Mouse (Mus musculus) heart, embryonic 12.5 days (tissue): ENCODE results near the gene Gm11492. TPM values are rescaled to one million over a fixed set of nuclear protein-coding genes. Genes with fewer than 3 reads are reported as not detected.

ENCODE experiments used
- ATAC-seq: fragments of 200-750 bp; cut with Nextera tagmentation; 2 replicates; pipeline ENCODE4 v1.8.0; 2017; ENCODE audit warnings: moderate TSS enrichment, moderate library complexity; ENCODE audit not compliant: insufficient number of reproducible peaks, low FRiP score
- H3K27ac ChIP-seq: fragments of 300-500 bp; sonication (generic); 2 replicates; pipeline ENCODE4 v1.5.1; 2016; ENCODE audit warnings: mild to moderate bottlenecking, moderate library complexity; ENCODE audit not compliant: poor library complexity, severe bottlenecking
- H3K27me3 ChIP-seq: fragments of 300-500 bp; sonication (generic); replicated peaks from 2 replicates; pipeline ENCODE4 v1.6.1; 2016; ENCODE audit warnings: mild to moderate bottlenecking, moderate library complexity
- H3K36me3 ChIP-seq: fragments of 300-500 bp; sonication (generic); 2 replicates; pipeline ENCODE4 v1.6.1; 2016; ENCODE audit warnings: mild to moderate bottlenecking, moderate library complexity
- H3K4me1 ChIP-seq: fragments of 300-500 bp; sonication (generic); replicated peaks from 2 replicates; pipeline ENCODE4 v1.6.1; 2016; ENCODE audit warnings: mild to moderate bottlenecking
- H3K4me2 ChIP-seq: fragments of 300-500 bp; sonication (generic); 2 replicates; pipeline ENCODE4 v1.6.1; 2016; ENCODE audit warnings: mild to moderate bottlenecking, moderate library complexity
- H3K4me3 ChIP-seq: fragments of 300-500 bp; sonication (generic); 2 replicates; pipeline ENCODE4 v1.5.1; 2016; ENCODE audit warnings: mild to moderate bottlenecking
- H3K9ac ChIP-seq: fragments of 300-500 bp; sonication (generic); 2 replicates; pipeline ENCODE4 v1.6.1; 2016; ENCODE audit warnings: mild to moderate bottlenecking, moderate library complexity
- H3K9me3 ChIP-seq: fragments of 300-500 bp; sonication (generic); replicated peaks from 2 replicates; pipeline ENCODE4 v1.6.1; 2016; ENCODE audit warnings: mild to moderate bottlenecking, moderate library complexity
- WGBS: fragments of 180-500 bp; shearing (Covaris S2); methylation state at CpG from one replicate; pipeline ENCODE4 v1.1.7; 2016; 5-methylcytosine and 5-hydroxymethylcytosine counted together
- polyA plus RNA-seq: library from polyadenylated mRNA; unstranded; fragments of >200 nt; fragmentation: Nextera tagmentation; extraction: Ambion mirVana; gene quantifications from 2 replicates; pipeline ENCODE4 v1.2.1, GENCODE M21; 2016

The Gm11492 gene
- polyA plus RNA-seq, 1 experiment from 2014 or later = not detected

GRCm38 (mm10) chr11:87603571-87603970 lies 37.1 kb downstream of the Gm11492 start:
- 96% methylated on average over 2 of the region's 2 CpGs for WGBS
- no peak for ATAC-seq
- Histone ChIP-seq H3K4me2 (no peak overlapping the region), H3K4me1 (no peaks in the 10 kb centered on the region), H3K9me3 (no peaks in the 10 kb centered on the region), H3K9ac (no peak overlapping the region), H3K27ac (no peak overlapping the region), H3K27me3 (no peaks in the 10 kb centered on the region), H3K4me3 (no peak overlapping the region), H3K36me3 (peaks cover 98% of the 10 kb centered on the region)

- no peak for ATAC-seq
- 87% methylated on average over 7 of the region's 7 CpGs for WGBS
- H3K4me3 ChIP-seq = no peak overlapping the region
Measured at GRCm38 (mm10) chr11:87609264-87609663, 42.8 kb downstream of the Gm11492 start.

GRCm38 (mm10) chr11:87611547-87611946 lies 45.1 kb downstream of the Gm11492 start:
- Histone ChIP-seq H3K4me1 (no peaks in the 10 kb centered on the region), H3K4me3 (no peak overlapping the region), H3K9me3 (no peaks in the 10 kb centered on the region), H3K9ac (no peak overlapping the region), H3K27ac (no peak overlapping the region), H3K36me3 (peaks cover 95% of the 10 kb centered on the region), H3K4me2 (no peak overlapping the region), H3K27me3 (no peaks in the 10 kb centered on the region)
- WGBS = 92% methylated on average over 9 of the region's 9 CpGs
- ATAC-seq = no peak

More at GRCm38 (mm10) chr11:87609264-87609663, 42.8 kb downstream of the Gm11492 start:
- no peak overlapping the region for H3K9ac ChIP-seq
- no peaks in the 10 kb centered on the region for H3K9me3 ChIP-seq
- no peak overlapping the region for H3K27ac ChIP-seq
- no peaks in the 10 kb centered on the region for H3K27me3 ChIP-seq
- H3K4me2 ChIP-seq = no peak overlapping the region
- peaks cover 96% of the 10 kb centered on the region for H3K36me3 ChIP-seq
- H3K4me1 ChIP-seq = no peaks in the 10 kb centered on the region

DNA sequence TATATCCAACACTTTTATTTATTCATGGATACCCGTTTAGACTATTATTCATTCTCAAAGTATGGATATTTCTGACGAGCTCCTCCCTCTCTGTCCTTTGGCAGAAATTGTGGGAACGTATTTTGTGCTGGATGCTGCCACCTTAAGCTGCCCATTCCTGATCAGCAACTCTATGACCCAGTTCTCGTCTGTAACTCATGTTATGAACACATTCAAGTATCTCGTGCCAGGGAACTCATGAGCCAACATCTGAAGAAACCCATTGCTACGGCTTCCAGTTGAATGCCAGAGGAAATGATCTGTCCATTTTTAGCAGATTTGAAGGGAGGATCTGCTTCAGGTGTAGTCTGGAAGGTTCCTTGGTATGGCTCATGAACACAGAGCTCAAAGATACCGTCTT lies 47.5 kb downstream of the Gm11492 start:
- no peaks in the 10 kb centered on the region for H3K27me3 ChIP-seq
- no peak overlapping the region for H3K4me2 ChIP-seq
- 87% methylated on average over 7 of the region's 7 CpGs for WGBS
- H3K27ac ChIP-seq = no peak overlapping the region
- H3K36me3 ChIP-seq = peaks cover 96% of the 10 kb centered on the region
- no peak for ATAC-seq
- no peak overlapping the region for H3K4me3 ChIP-seq
- peaks cover 9% of the 10 kb centered on the region; the same call in 1 of the 2 replicates for H3K9me3 ChIP-seq
- H3K4me1 ChIP-seq = 0 out of 2 replicates have a peak, but pooled peaks cover 2% of the 10 kb centered on the region
- H3K9ac ChIP-seq = no peak overlapping the region

DNA sequence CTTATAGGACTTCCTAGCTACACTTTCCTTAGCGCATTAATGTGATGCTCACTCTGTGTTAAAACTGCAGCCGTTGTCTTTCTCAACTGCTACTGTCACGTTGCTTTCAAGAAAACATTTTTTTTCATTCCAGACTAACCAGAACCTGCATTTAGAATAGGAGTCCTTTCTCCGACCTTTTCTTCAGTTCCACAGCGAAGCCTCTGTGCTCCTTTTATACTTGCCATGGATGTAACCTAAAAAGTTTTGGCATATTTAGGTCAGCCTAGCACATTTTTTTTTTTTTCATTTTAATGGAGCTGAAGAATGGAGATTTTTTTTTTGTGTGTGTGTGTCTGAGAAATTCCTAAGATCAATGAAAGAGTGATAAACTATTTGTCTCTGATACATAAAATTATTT lies 49.1 kb downstream of the Gm11492 start:
- no peak for ATAC-seq
- H3K9me3 ChIP-seq = peaks cover 9% of the 10 kb centered on the region; the same call in 1 of the 2 replicates
- H3K36me3 ChIP-seq = peaks cover 81% of the 10 kb centered on the region
- WGBS = 91% methylated on average over 5 of the region's 5 CpGs
- no peaks in the 10 kb centered on the region for H3K27me3 ChIP-seq
- H3K4me1 ChIP-seq = 0 out of 2 replicates have a peak, but pooled peaks cover 2% of the 10 kb centered on the region
- H3K4me3 ChIP-seq = no peak overlapping the region
- no peak overlapping the region for H3K4me2 ChIP-seq
- no peak overlapping the region for H3K27ac ChIP-seq
- H3K9ac ChIP-seq = no peak overlapping the region

DNA sequence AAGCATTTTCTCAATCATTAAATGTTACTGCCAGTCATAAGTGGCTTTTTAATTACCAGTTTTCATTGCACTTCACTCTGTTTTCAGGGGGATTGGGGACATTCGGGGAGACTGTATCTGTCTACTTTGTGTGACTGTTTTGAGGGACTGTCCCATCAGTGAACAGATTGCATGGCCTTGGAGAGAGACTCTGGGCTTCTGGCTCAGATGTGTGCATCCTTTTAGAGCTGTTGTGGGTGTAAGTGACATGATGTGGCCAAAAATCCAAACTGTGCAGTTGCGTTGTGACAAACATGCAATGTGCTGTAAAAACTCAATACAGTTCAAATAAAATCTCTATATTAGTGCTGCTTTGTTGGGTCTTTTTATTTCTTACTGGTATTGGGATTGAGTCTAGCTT lies 49.5 kb downstream of the Gm11492 start:
- Histone ChIP-seq H3K27ac (no peak overlapping the region), H3K9ac (no peak overlapping the region), H3K9me3 (peaks cover 9% of the 10 kb centered on the region; the same call in 1 of the 2 replicates), H3K4me3 (no peak overlapping the region), H3K4me2 (no peak overlapping the region), H3K4me1 (0 out of 2 replicates have a peak, but pooled peaks cover 2% of the 10 kb centered on the region), H3K27me3 (no peaks in the 10 kb centered on the region), H3K36me3 (peaks cover 77% of the 10 kb centered on the region)
- ATAC-seq = no peak
- WGBS = 92% methylated on average over 2 of the region's 2 CpGs

- ATAC-seq = no peak; the same call in 1 of the 2 replicates
- Histone ChIP-seq H3K9me3 (peaks cover 9% of the 10 kb centered on the region; the same call in 1 of the 2 replicates), H3K36me3 (peaks cover 67% of the 10 kb centered on the region), H3K4me3 (no peak within 1 kb of the TSS), H3K4me1 (0 out of 2 replicates have a peak, but pooled peaks cover 2% of the 10 kb centered on the region), H3K27me3 (no peaks in the 10 kb centered on the region), H3K4me2 (no peak within 1 kb of the TSS), H3K27ac (no peak within 1 kb of the TSS), H3K9ac (no peak within 1 kb of the TSS)
- 88% methylated on average over 69 of the region's 69 CpGs for WGBS
Measured at GRCm38 (mm10) chr11:87616790-87617474, 50.5 kb downstream of the Gm11492 start, which contains the start of gene Hsf5. TSS of gene Hsf5 (plus strand) at chr11:87617164.

DNA sequence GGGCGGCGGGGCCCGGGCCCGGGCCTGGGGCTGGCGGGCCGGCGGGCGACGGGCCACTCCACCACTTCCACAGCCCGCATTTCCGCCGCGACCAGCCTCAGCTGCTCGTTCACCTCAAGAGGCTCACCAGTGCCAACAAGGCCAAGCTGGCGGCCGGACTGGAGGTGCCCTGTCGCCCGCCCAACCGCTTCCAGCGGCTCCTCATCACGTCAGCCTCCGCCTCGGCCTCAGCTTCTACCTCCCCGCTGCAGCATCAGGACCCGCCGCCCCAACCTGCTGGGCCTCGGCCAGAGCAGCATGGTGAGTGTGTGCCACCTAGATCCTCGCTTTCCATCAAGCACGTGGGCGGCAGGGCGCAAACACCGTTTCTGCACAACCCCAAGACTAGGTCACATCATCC lies 51.2 kb downstream of the Gm11492 start:
- Histone ChIP-seq H3K9me3 (peaks cover 9% of the 10 kb centered on the region; the same call in 1 of the 2 replicates), H3K27ac (no peak overlapping the region), H3K4me1 (0 out of 2 replicates have a peak, but pooled peaks cover 2% of the 10 kb centered on the region), H3K9ac (no peak overlapping the region), H3K4me2 (no peak overlapping the region), H3K4me3 (no peak overlapping the region), H3K27me3 (no peaks in the 10 kb centered on the region), H3K36me3 (peaks cover 61% of the 10 kb centered on the region)
- WGBS = 90% methylated on average over 32 of the region's 32 CpGs
- ATAC-seq = no peak

Other genes with a start within 250 kb of the Gm11492 start
- 3.8 and 5.4 TPM in 2 replicates for gene Ppm1e, start 207.6 kb upstream of the Gm11492 start, polyA plus RNA-seq
- 10.8 and 11.5 TPM in 2 replicates for gene Rad51c, start 161.7 kb upstream of the Gm11492 start, polyA plus RNA-seq
- gene Tex14, start 161.6 kb upstream of the Gm11492 start, polyA plus RNA-seq = 0.27 and 0.45 TPM in 2 replicates
- 10.5 and 11.6 TPM in 2 replicates for gene Sept4, start 2.2 kb downstream of the Gm11492 start, polyA plus RNA-seq
- 21.9 and 27.3 TPM in 2 replicates for gene Mtmr4, start 25.5 kb downstream of the Gm11492 start, polyA plus RNA-seq
- 0.13 and 0.15 TPM in 2 replicates for gene Hsf5, start 50.5 kb downstream of the Gm11492 start, polyA plus RNA-seq
- 1.4 and 1.9 TPM in 2 replicates for gene Rnf43, start 96.1 kb downstream of the Gm11492 start, polyA plus RNA-seq
- gene Supt4a, start 170.9 kb downstream of the Gm11492 start, polyA plus RNA-seq = 99.6 and 101 TPM in 2 replicates
- 0.21 and 0.78 TPM in 2 replicates for gene Tspoap1, start 193.9 kb downstream of the Gm11492 start, polyA plus RNA-seq
- gene Mpo, start 226.9 kb downstream of the Gm11492 start, polyA plus RNA-seq = 2.8 and 6.7 TPM in 2 replicates